Mouse (Mus musculus) kidney, postnatal 0 days (tissue): Measurements from ENCODE around the gene Cers5. TPM values are rescaled to one million over a fixed set of nuclear protein-coding genes. Genes with fewer than 3 reads are reported as not detected.

Experiments
- ATAC-seq: fragments of 200-750 bp; cut with Nextera tagmentation; replicated peaks from 2 replicates; pipeline ENCODE4 v1.8.0; 2017; ENCODE audit warnings: low read depth, moderate number of reproducible peaks, moderate TSS enrichment, moderate library complexity; ENCODE audit not compliant: low FRiP score
- DNase-seq: peaks from one replicate; pipeline ENCODE4 v3.0.0-alpha.2; 2016; ENCODE audit warnings: low spot score
- H3K27ac ChIP-seq: fragments of 300-500 bp; sonication (generic); 2 replicates; pipeline ENCODE4 v1.5.1; 2014; ENCODE audit warnings: mild to moderate bottlenecking
- H3K27me3 ChIP-seq: fragments of 300-500 bp; sonication (generic); 2 replicates; pipeline ENCODE4 v1.6.1; 2014; ENCODE audit warnings: low read length, mixed read lengths; ENCODE audit not compliant: insufficient read depth
- H3K36me3 ChIP-seq: fragments of 300-500 bp; sonication (generic); 2 replicates; pipeline ENCODE4 v1.6.1; 2014; ENCODE audit warnings: low read length, mixed read lengths; ENCODE audit not compliant: insufficient read depth
- H3K4me1 ChIP-seq: fragments of 300-500 bp; sonication (generic); replicated peaks from 2 replicates; pipeline ENCODE4 v1.6.1; 2014; ENCODE audit warnings: antibody characterized with exemption, low read length, mixed read lengths; ENCODE audit not compliant: insufficient read depth
- H3K4me2 ChIP-seq: fragments of 300-500 bp; sonication (generic); 2 replicates; pipeline ENCODE4 v1.6.1; 2014; ENCODE audit warnings: mild to moderate bottlenecking, low read length, moderate library complexity, mixed read lengths
- H3K4me3 ChIP-seq: fragments of 300-500 bp; sonication (generic); replicated peaks from 2 replicates; pipeline ENCODE4 v1.5.1; 2014; ENCODE audit warnings: low read depth, low read length
- H3K9ac ChIP-seq: fragments of 300-500 bp; sonication (generic); 2 replicates; pipeline ENCODE4 v1.6.1; 2014; ENCODE audit warnings: low read depth, low read length
- H3K9me3 ChIP-seq: fragments of 300-500 bp; sonication (generic); replicated peaks from 2 replicates; pipeline ENCODE4 v1.6.1; 2016; ENCODE audit warnings: low read length, inconsistent platforms, mixed read lengths
- CTCF ChIP-seq: IDR thresholded peaks from 2 replicates; pipeline ENCODE4 v1.5.1; 2016; ENCODE audit warnings: antibody characterized with exemption, low read depth, mild to moderate bottlenecking, moderate library complexity
- WGBS: fragments of 180-500 bp; shearing (Covaris S2); extraction: QIAGEN DNeasy Blood & Tissue Kit; methylation state at CpG from one replicate; pipeline ENCODE4 v1.1.7; 2014; 5-methylcytosine and 5-hydroxymethylcytosine counted together
- polyA plus RNA-seq: library from polyadenylated mRNA; unstranded; fragments of >200 nt; fragmentation: Nextera tagmentation; extraction: Ambion mirVana; gene quantifications from 2 replicates; pipeline ENCODE4 v1.2.1, GENCODE M21; 2015

The Cers5 gene
- polyA plus RNA-seq, 1 experiment from 2014 or later, result 60.8 TPM

DNA sequence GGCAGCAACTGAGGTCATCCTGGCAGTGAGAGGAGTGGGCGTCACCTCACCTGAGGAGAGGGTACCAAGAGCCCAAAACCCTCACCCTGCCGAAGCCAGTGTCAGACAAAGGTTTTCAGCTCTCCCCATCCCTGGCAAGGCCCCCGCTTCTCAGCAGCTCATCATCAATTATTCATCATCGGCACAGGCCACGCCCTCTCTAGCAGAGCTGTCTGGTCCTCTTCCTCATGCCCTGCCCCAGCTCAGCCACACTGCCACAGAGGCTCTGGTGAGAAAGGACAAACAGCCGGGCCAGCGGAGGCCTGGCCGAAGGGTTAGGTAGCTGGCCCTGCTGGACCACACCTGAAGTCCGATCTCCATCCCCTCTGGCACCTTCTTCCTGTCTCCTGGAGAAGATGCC, 80.7 kb downstream of the Cers5 start:
- no peaks in the 10 kb centered on the region for H3K4me1 ChIP-seq
- H3K36me3 ChIP-seq, result no peaks in the 10 kb centered on the region
- no peak for TF ChIP-seq CTCF
- 45% methylated on average over 9 of the region's 9 CpGs for WGBS
- H3K9ac ChIP-seq, result no peak overlapping the region
- H3K4me2 ChIP-seq, result no peak overlapping the region
- no peaks in the 10 kb centered on the region for H3K27me3 ChIP-seq
- H3K4me3 ChIP-seq, result no peak overlapping the region
- no peak overlapping the region for H3K27ac ChIP-seq
- H3K9me3 ChIP-seq, result no peaks in the 10 kb centered on the region
- DNase-seq, result no peak
- ATAC-seq, result no peak

DNA sequence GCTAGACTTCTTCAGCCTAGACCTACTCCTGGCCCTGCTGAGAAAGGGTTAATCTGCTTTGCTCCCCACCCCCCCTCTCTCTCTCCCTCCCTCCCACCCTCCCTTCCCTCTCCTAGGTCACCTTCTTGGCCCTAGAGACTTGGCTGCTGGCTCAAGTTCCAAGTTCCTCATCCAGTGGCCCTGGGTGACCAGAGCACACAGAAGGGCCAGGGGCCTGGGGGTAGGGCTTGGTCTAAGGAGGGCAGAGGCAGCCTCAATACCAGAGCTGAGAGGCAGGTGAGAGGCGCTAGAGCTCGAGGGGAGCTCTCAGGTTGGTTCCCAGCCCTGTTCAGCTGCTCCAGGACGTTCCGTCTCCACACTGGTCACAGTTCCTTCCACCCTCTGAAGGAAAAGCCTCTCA, 81.8 kb downstream of the Cers5 start:
- no peak overlapping the region for H3K9ac ChIP-seq
- TF ChIP-seq CTCF, result no peak
- H3K4me1 ChIP-seq, result no peaks in the 10 kb centered on the region
- no peak for DNase-seq
- H3K4me3 ChIP-seq, result no peak overlapping the region
- no peak overlapping the region for H3K27ac ChIP-seq
- H3K27me3 ChIP-seq, result no peaks in the 10 kb centered on the region
- ATAC-seq, result no peak
- H3K36me3 ChIP-seq, result no peaks in the 10 kb centered on the region
- no peak overlapping the region for H3K4me2 ChIP-seq
- WGBS, result 22% methylated on average over 4 of the region's 4 CpGs
- H3K9me3 ChIP-seq, result no peaks in the 10 kb centered on the region

DNA sequence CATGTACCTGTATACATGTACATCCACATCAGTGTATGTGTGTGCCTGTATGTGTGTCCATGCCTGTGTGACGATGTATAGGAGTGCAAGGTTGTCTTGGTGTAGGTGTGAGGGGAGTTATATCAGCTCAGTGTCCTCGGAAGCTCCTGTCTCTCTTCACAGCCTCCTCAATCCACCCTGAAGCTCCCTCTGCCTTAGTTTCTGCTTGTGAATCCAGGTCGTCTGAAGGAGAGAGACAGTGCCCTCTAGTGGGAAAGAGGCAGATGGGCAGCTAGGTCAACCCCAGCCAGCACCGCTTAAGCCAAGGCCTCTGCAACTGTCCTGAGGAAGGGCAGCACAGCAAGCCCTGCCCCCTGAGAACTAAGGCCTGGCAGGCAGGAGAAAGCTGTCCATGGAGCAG, 84.0 kb downstream of the Cers5 start:
- Histone ChIP-seq H3K27ac (no peak overlapping the region), H3K4me3 (no peak overlapping the region), H3K4me2 (no peak overlapping the region), H3K9me3 (no peaks in the 10 kb centered on the region), H3K9ac (no peak overlapping the region), H3K36me3 (no peaks in the 10 kb centered on the region), H3K27me3 (no peaks in the 10 kb centered on the region), H3K4me1 (no peaks in the 10 kb centered on the region)
- TF ChIP-seq CTCF, result peak; percentile 93
- 4% methylated on average over 4 of the region's 4 CpGs for WGBS
- ATAC-seq, result no peak
- peak; percentile 92 for DNase-seq

Other genes with a start within 250 kb of the Cers5 start
- gene Faim2, start 244.7 kb downstream of the Cers5 start, polyA plus RNA-seq, result 0.26 and 0.36 TPM in 2 replicates
- 662 and 798 TPM in 2 replicates for gene Aqp2, start 193.8 kb downstream of the Cers5 start, polyA plus RNA-seq
- gene Aqp5, start 182.1 kb downstream of the Cers5 start, polyA plus RNA-seq, result 2.2 and 2.3 TPM in 2 replicates
- gene Aqp6, start 171.5 kb downstream of the Cers5 start, polyA plus RNA-seq, result 2.3 and 2.7 TPM in 2 replicates
- gene Racgap1, start 121.2 kb downstream of the Cers5 start, polyA plus RNA-seq, result 53.5 and 62.7 TPM in 2 replicates
- 1.1 and 1.5 TPM in 2 replicates for gene Asic1, start 102.5 kb downstream of the Cers5 start, polyA plus RNA-seq
- 44.2 and 46.5 TPM in 2 replicates for gene Smarcd1, start 70.8 kb downstream of the Cers5 start, polyA plus RNA-seq
- not detected in 2 replicates for gene Gm17349, start 67.4 kb downstream of the Cers5 start, polyA plus RNA-seq
- gene Gpd1, start 55.4 kb downstream of the Cers5 start, polyA plus RNA-seq, result 46.1 and 54.1 TPM in 2 replicates
- gene Cox14, start 47.3 kb downstream of the Cers5 start, polyA plus RNA-seq, result 279 and 297 TPM in 2 replicates
- gene Lima1, start 102.6 kb upstream of the Cers5 start, polyA plus RNA-seq, result 42.8 and 51.6 TPM in 2 replicates
- 0.03 TPM in 1 of 2 replicates, not detected in the other for gene Fam186a, start 194.2 kb upstream of the Cers5 start, polyA plus RNA-seq
- 35.4 and 36.0 TPM in 2 replicates for gene Larp4, start 197.2 kb upstream of the Cers5 start, polyA plus RNA-seq